Mouse (Mus musculus): ENCODE measurements around the gene Col5a3. TPM values are rescaled to one million over a fixed set of nuclear protein-coding genes. Genes with fewer than 3 reads are reported as not detected.
A peak's percentile ranks its signal among the peaks of the same experiment; 100 is the strongest.

The Col5a3 gene
- polyA plus RNA-seq, 1 experiment: 70.3 TPM

DNA sequence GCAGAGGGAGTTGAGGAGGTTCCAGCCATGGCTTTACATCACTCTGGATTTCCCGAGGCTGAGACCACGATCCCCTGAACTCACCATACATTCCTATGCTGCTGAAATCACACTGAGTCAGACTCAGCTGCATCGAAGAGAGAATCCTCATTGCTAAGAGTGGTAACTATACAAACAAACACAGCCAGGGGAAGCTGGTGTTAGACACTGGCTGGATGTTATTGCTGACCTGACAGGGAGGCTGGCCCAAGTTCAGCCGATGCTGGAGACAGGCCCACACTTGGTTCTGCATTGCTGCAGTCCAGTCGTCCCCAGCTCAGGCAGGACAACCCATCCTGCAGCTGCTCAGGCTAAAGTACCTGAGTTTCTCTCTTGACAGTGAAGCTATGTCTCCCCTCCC is 10.9 kb upstream of the Col5a3 start:
- TF ChIP-seq TCF12 (IDR thresholded peaks at IDR 0.05; ENCODE audit: insufficient read depth, poor library complexity, severe bottlenecking): no peak
- TF ChIP-seq USF1 (IDR thresholded peaks at IDR 0.05; ENCODE audit: low read depth): no peak
- no peak overlapping the region for H3ac ChIP-seq (ENCODE audit: control insufficient read depth, insufficient read length)
- H3K79me2 ChIP-seq (ENCODE audit: control insufficient read depth, insufficient read depth): no peaks in the 10 kb centered on the region
- no peak overlapping the region for H3K4me3 ChIP-seq
- H3K36me3 ChIP-seq (ENCODE audit: control insufficient read depth, insufficient read depth): no peaks in the 10 kb centered on the region
- peak overlapping the region; percentile 18 for H3K4me2 ChIP-seq (ENCODE audit: low read depth)
- no peaks in the 10 kb centered on the region for H3K27me3 ChIP-seq (ENCODE audit: control insufficient read depth, insufficient read depth, insufficient read length)

DNA sequence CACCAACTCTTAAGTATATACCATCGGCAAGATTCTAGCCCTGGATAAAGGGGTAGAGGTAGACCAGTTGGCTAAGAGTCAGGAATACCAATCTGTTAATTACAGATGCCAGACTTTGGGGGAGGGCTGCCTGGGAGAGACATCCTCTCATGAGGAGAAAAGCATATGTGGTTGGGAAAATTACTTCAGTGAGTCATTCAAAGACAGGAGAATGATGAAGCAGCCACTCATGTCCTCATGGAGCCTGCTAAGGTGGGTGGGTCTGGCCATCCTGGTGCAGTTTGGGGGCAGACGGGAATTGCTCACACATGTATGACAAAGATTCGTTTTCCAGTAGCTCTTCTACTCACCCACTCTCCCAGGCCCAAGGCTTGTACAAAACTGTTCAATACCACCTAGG is 8.0 kb upstream of the Col5a3 start:
- TF ChIP-seq POLR2A (IDR thresholded peaks at IDR 0.05; ENCODE audit: insufficient read length, low read depth) (no peak), CEBPB (IDR thresholded peaks at IDR 0.05; ENCODE audit: insufficient read depth, poor library complexity, severe bottlenecking) (no peak), MYOD1 (IDR thresholded peaks at IDR 0.05; ENCODE audit: control insufficient read depth in 1 of 3, insufficient read length in 2 of 3, low read depth in 2 of 3) (no peak), MYOG (IDR thresholded peaks at IDR 0.05; ENCODE audit: control insufficient read depth in 1 of 3, insufficient read depth in 1 of 3, insufficient read length in 2 of 3, low read depth in 2 of 3) (no peak), SRF (IDR thresholded peaks at IDR 0.05; ENCODE audit: control insufficient read depth, insufficient read length, low read depth) (no peak), TCF12 (IDR thresholded peaks at IDR 0.05; ENCODE audit: insufficient read depth, poor library complexity, severe bottlenecking) (no peak), POLR2AphosphoS2 (IDR thresholded peaks at IDR 0.05; ENCODE audit: insufficient read length, low read depth) (no peak), USF1 (IDR thresholded peaks at IDR 0.05; ENCODE audit: low read depth) (no peak), MAX (IDR thresholded peaks at IDR 0.05; ENCODE audit: low read depth) (no peak), REST (IDR thresholded peaks at IDR 0.05; ENCODE audit: insufficient read depth, insufficient read length) (no peak), E2F4 (IDR thresholded peaks at IDR 0.05; ENCODE audit: insufficient read depth) (no peak), TCF3 (IDR thresholded peaks at IDR 0.05; ENCODE audit: insufficient read length, low read depth) (no peak)
- Histone ChIP-seq H3K4me2 (ENCODE audit: low read depth) (no peak overlapping the region), H3K36me3 (ENCODE audit: control insufficient read depth, insufficient read depth) (no peaks in the 10 kb centered on the region), H3ac (ENCODE audit: control insufficient read depth, insufficient read length) (no peak overlapping the region), H3K4me3 (no peak overlapping the region), H3K27me3 (ENCODE audit: control insufficient read depth, insufficient read depth, insufficient read length) (no peaks in the 10 kb centered on the region), H3K79me2 (ENCODE audit: control insufficient read depth, insufficient read depth) (no peaks in the 10 kb centered on the region)

DNA sequence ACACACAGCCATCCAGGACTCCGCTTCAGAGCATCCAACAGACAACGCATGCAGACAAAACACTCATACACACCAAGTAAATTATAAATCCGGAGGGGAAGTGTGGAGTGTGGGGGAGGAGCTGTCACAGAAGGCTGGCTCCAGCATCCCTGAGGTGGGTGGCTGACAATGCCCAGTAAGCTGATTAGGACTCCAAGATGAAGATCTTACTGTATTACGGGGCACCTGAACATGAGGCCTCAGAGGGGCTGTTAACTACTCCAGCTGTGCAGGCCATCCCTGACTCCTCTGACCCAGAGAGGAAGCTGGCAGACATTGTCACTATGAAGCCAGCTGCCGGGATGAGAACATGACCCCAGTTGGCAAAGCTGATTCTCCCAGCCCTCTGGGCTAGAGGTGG is 5.1 kb upstream of the Col5a3 start:
- no peak overlapping the region for H3ac ChIP-seq (ENCODE audit: control insufficient read depth, insufficient read length)
- no peak overlapping the region for H3K4me2 ChIP-seq (ENCODE audit: low read depth)
- TF ChIP-seq USF1 (IDR thresholded peaks at IDR 0.05; ENCODE audit: low read depth) (no peak), MYOG (IDR thresholded peaks at IDR 0.05; ENCODE audit: control insufficient read depth in 1 of 3, insufficient read depth in 1 of 3, insufficient read length in 2 of 3, low read depth in 2 of 3) (no peak), TCF3 (IDR thresholded peaks at IDR 0.05; ENCODE audit: insufficient read length, low read depth) (no peak)
- no peaks in the 10 kb centered on the region for H3K36me3 ChIP-seq (ENCODE audit: control insufficient read depth, insufficient read depth)
- no peaks in the 10 kb centered on the region for H3K27me3 ChIP-seq (ENCODE audit: control insufficient read depth, insufficient read depth, insufficient read length)
- no peaks in the 10 kb centered on the region for H3K79me2 ChIP-seq (ENCODE audit: control insufficient read depth, insufficient read depth)
- no peak overlapping the region for H3K4me3 ChIP-seq

DNA sequence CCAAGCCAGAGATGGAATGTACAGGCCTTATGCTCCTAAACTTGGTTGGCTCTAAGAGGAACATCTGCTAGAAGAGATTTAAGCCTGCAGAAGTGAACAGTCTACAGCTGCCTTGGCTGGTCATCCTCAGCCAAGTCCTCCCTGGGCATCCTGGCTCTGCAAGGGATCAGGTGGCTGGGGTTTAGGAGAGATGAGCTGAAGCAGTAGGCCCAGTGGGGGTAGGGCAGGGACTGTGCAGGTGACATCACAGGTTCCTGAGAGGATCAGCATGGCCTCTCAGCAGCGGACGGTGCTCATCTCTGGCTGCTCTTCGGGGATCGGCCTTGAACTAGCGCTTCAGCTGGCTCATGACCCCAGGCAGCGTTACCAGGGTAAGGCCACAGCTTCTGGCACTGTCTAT is 3.4 kb upstream of the Col5a3 start, which contains the start of gene Rdh8:
Gene Rdh8, plus strand, starts transcription at position 268 of the 400 bp plus-strand sequence.
- H3K4me3 ChIP-seq: no peak within 1 kb of the TSS
- peaks cover 14% of the 10 kb centered on the region for H3K79me2 ChIP-seq (ENCODE audit: control insufficient read depth, insufficient read depth)
- H3K4me2 ChIP-seq (ENCODE audit: low read depth): no peak within 1 kb of the TSS
- no peaks in the 10 kb centered on the region for H3K27me3 ChIP-seq (ENCODE audit: control insufficient read depth, insufficient read depth, insufficient read length)
- no peaks in the 10 kb centered on the region for H3K36me3 ChIP-seq (ENCODE audit: control insufficient read depth, insufficient read depth)
- no peak for TF ChIP-seq E2F4 (IDR thresholded peaks at IDR 0.05; ENCODE audit: insufficient read depth)
- TF ChIP-seq TCF3 (IDR thresholded peaks at IDR 0.05; ENCODE audit: insufficient read length, low read depth): no peak
- no peak for TF ChIP-seq USF1 (IDR thresholded peaks at IDR 0.05; ENCODE audit: low read depth)
- no peak for TF ChIP-seq CEBPB (IDR thresholded peaks at IDR 0.05; ENCODE audit: insufficient read depth, poor library complexity, severe bottlenecking)
- no peak for TF ChIP-seq SRF (IDR thresholded peaks at IDR 0.05; ENCODE audit: control insufficient read depth, insufficient read length, low read depth)
- no peak for TF ChIP-seq MYOD1 (IDR thresholded peaks at IDR 0.05; ENCODE audit: control insufficient read depth in 1 of 3, insufficient read length in 2 of 3, low read depth in 2 of 3)
- TF ChIP-seq MYOG (IDR thresholded peaks at IDR 0.05; ENCODE audit: control insufficient read depth in 1 of 3, insufficient read depth in 1 of 3, insufficient read length in 2 of 3, low read depth in 2 of 3): no peak
- TF ChIP-seq REST (IDR thresholded peaks at IDR 0.05; ENCODE audit: insufficient read depth, insufficient read length): no peak
- TF ChIP-seq POLR2AphosphoS2 (IDR thresholded peaks at IDR 0.05; ENCODE audit: insufficient read length, low read depth): no peak
- no peak for TF ChIP-seq MAX (IDR thresholded peaks at IDR 0.05; ENCODE audit: low read depth)
- no peak for TF ChIP-seq POLR2A (IDR thresholded peaks at IDR 0.05; ENCODE audit: insufficient read length, low read depth)
- TF ChIP-seq TCF12 (IDR thresholded peaks at IDR 0.05; ENCODE audit: insufficient read depth, poor library complexity, severe bottlenecking): no peak
- no peak within 1 kb of the TSS for H3ac ChIP-seq (ENCODE audit: control insufficient read depth, insufficient read length)

DNA sequence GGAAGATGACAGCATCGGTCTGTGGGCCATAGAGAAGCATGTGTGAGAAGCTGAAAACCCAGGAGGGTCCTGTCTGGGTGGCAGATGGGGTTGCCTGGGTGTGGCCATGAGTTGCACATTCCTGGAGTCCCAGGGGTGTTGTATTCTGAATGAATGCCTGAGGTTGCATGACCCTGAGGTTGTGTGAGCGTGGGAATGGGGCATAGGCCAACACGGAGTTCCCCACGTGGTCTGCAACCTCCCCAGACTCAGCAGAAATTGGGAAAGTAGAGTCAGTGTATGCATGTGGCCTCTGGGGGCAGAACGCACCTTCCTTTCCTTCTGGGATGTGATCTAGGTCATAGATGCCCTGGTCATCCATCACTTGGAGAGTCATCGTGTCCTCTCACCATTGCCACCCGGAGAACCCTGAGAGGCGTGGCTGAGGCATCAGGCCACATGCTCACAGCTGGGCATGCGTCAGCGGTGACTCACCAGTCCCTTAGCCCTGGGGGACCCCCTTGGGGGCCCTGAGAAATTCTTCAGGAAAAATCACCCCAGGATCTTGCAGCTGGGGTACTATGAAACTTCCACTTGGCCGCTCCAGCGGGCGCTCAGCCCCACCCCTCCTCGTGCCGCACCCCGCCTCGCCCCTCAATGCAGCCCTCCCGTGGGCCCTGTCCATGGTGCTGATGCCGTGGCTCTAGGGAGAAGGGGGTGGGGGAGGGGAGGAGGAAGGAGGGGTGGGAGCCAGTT is 2.2 kb downstream of the Col5a3 start:
- Histone ChIP-seq H3K4me2 (ENCODE audit: low read depth) (peak overlapping the region; percentile 59), H3K27me3 (ENCODE audit: control insufficient read depth, insufficient read depth, insufficient read length) (no peaks in the 10 kb centered on the region), H3K4me3 (peak overlapping the region; percentile 43), H3K79me2 (ENCODE audit: control insufficient read depth, insufficient read depth) (peaks cover 22% of the 10 kb centered on the region), H3K36me3 (ENCODE audit: control insufficient read depth, insufficient read depth) (no peaks in the 10 kb centered on the region), H3ac (ENCODE audit: control insufficient read depth, insufficient read length) (no peak overlapping the region)
- TF ChIP-seq POLR2AphosphoS2 (IDR thresholded peaks at IDR 0.05; ENCODE audit: insufficient read length, low read depth): no peak
- no peak for TF ChIP-seq TCF3 (IDR thresholded peaks at IDR 0.05; ENCODE audit: insufficient read length, low read depth)
- no peak for TF ChIP-seq E2F4 (IDR thresholded peaks at IDR 0.05; ENCODE audit: insufficient read depth)
- no peak for TF ChIP-seq MAX (IDR thresholded peaks at IDR 0.05; ENCODE audit: low read depth)
- TF ChIP-seq POLR2A (IDR thresholded peaks at IDR 0.05; ENCODE audit: insufficient read length, low read depth): no peak
- TF ChIP-seq CEBPB (IDR thresholded peaks at IDR 0.05; ENCODE audit: insufficient read depth, poor library complexity, severe bottlenecking): no peak
- TF ChIP-seq MYOG (IDR thresholded peaks at IDR 0.05; ENCODE audit: control insufficient read depth in 1 of 3, insufficient read depth in 1 of 3, insufficient read length in 2 of 3, low read depth in 2 of 3): no peak
- peak; percentile 77 for TF ChIP-seq USF1 (IDR thresholded peaks at IDR 0.05; ENCODE audit: low read depth)
- peak in 1 of 3 experiments; percentile 36 for TF ChIP-seq MYOD1 (IDR thresholded peaks at IDR 0.05; ENCODE audit: control insufficient read depth in 1 of 3, insufficient read length in 2 of 3, low read depth in 2 of 3)
- peak; percentile 93 for TF ChIP-seq REST (IDR thresholded peaks at IDR 0.05; ENCODE audit: insufficient read depth, insufficient read length)
- TF ChIP-seq TCF12 (IDR thresholded peaks at IDR 0.05; ENCODE audit: insufficient read depth, poor library complexity, severe bottlenecking): no peak
- no peak for TF ChIP-seq SRF (IDR thresholded peaks at IDR 0.05; ENCODE audit: control insufficient read depth, insufficient read length, low read depth)

Data from myocyte (in vitro differentiated cells).